In genomic region chr17:62458964-62459363, GRCm38 (mm10) we compare ENCODE assay signal across 9 mouse cellular contexts.
A peak's percentile ranks its signal among the peaks of the same experiment; 100 is the strongest.
DNase-seq lines count a peak whose midpoint lies in the region; ATAC-seq and TF ChIP-seq lines count a peak whose summit lies in the region.
"Had no signal": no experiment of that assay in that cellular context is flagged by ENCODE, and none has a peak within 500 bp of the region (broad histone marks: within the 10 kb centered on the region; RNA-seq: fewer than 3 reads in every experiment).

No protein-coding gene starts in this region.

- TF ChIP-seq CTCF in cerebellum, adult 2 months (IDR thresholded peaks at IDR 0.05; ENCODE audit: borderline replicate concordance, insufficient read depth, low read depth, low read length): peak; percentile 18; the same call in 1 of the 2 replicates
- peak in 1 of 2 experiments; percentile 16; a peak in 2 of 4 replicates for TF ChIP-seq CTCF in CH12.LX (conservative IDR thresholded peaks at IDR 0.05 in 1 of 2, IDR thresholded peaks at IDR 0.05 in 1 of 2; ENCODE audit: low read depth in 2 of 2, low read length in 2 of 2)

- TF ChIP-seq POLR2A in cerebellum, adult 2 months (IDR thresholded peaks at IDR 0.05; ENCODE audit: borderline replicate concordance, insufficient read depth, low read length): no peak
- no peak for TF ChIP-seq POLR2A in CH12.LX (IDR thresholded peaks at IDR 0.05; ENCODE audit: low read depth, low read length)

- H3K9ac ChIP-seq in CH12.LX (ENCODE audit: insufficient read depth, low read depth): no peak overlapping the region
- H3K9ac ChIP-seq: limb, embryonic 12.5 days had no signal

- intact Hi-C loops in gastrocnemius, postnatal 14 days (cut with DNase I; ENCODE audit: low total_unique reads): no loop called here

- peaks cover 36% of the 10 kb centered on the region for H3K9me3 ChIP-seq in CH12.LX (replicated peaks; ENCODE audit: low read length)
- H3K9me3 ChIP-seq: limb, embryonic 12.5 days had no signal

- dilution Hi-C loops in CH12.LX (cut with MboI; ENCODE audit: extremely low pct_ligation_motif_present, extremely low pct_unique_long_range_greater_than_20kb, low sequenced_read_pairs): no loop called here

- no peaks in the 10 kb centered on the region for H3K36me3 ChIP-seq in CH12.LX (replicated peaks in 1 of 2; ENCODE audit: control insufficient read depth in 1 of 2, insufficient read depth in 1 of 2, low read length in 1 of 2)
- H3K36me3 ChIP-seq: limb, embryonic 12.5 days had no signal

- WGBS in cerebellum, adult 2 months: 46% methylated on average over 7 of the region's 7 CpGs
- WGBS in large intestine, adult 2 months: 50% methylated on average over 7 of the region's 7 CpGs

- no peaks in the 10 kb centered on the region for H3K4me1 ChIP-seq in cerebellum, adult 2 months (ENCODE audit: control insufficient read depth, insufficient read depth, low read length)
- H3K4me1 ChIP-seq in CH12.LX (ENCODE audit: control insufficient read depth in 1 of 2, insufficient read depth in 2 of 2): no peaks in the 10 kb centered on the region
- H3K4me1 ChIP-seq: limb, embryonic 12.5 days had no signal

- in situ Hi-C loops in CH12.LX (cut with MboI; ENCODE audit: low pct_ligation_motif_present, low pct_unique_long_range_greater_than_20kb, low sequenced_read_pairs): no loop called here

- DNase-seq in cerebellum, adult 2 months: peak; percentile 22 to 36
- peak; percentile 3 for DNase-seq in CH12.LX (ENCODE audit: extremely low read depth)
- DNase-seq in c-Kit-positive CD71-positive TER-119-negative erythroid progenitor cells, embryonic 14.5 days (ENCODE audit: low read depth): peak; percentile 20
- DNase-seq in gastrocnemius, postnatal 14 days: peak; percentile 41
- peak; percentile 19 for DNase-seq in large intestine, adult 2 months (ENCODE audit: low read depth, low spot score)
- peak; percentile 58 for DNase-seq in lung, postnatal 25 days (ENCODE audit: low spot score)
- peak; percentile 57 for DNase-seq in testis, postnatal 14 days (ENCODE audit: low spot score)

- H3K4me2 ChIP-seq in CH12.LX (ENCODE audit: insufficient read depth, low read depth, poor library complexity, severe bottlenecking): no peak overlapping the region
- H3K4me2 ChIP-seq: limb, embryonic 12.5 days had no signal

- no peak overlapping the region for H3K4me3 ChIP-seq in cerebellum, adult 2 months (replicated peaks; ENCODE audit: insufficient read depth, low read depth, low read length)
- H3K4me3 ChIP-seq in CH12.LX (replicated peaks in 1 of 3; ENCODE audit: low read depth in 2 of 3, low read length in 2 of 3, poor library complexity in 1 of 3): no peak overlapping the region
- H3K4me3 ChIP-seq: limb, embryonic 12.5 days had no signal

- no peaks in the 10 kb centered on the region for H3K79me2 ChIP-seq in CH12.LX (replicated peaks; ENCODE audit: control insufficient read depth, extremely low read depth, insufficient read depth, poor library complexity, severe bottlenecking)

- no peak for ATAC-seq in cerebellum, adult (ENCODE audit: insufficient number of reproducible peaks, low FRiP score, low TSS enrichment)

- no peak overlapping the region for H3K27ac ChIP-seq in cerebellum, adult 2 months (ENCODE audit: insufficient read depth, low read length)
- H3K27ac ChIP-seq in CH12.LX (ENCODE audit: insufficient read depth, low read depth): no peak overlapping the region
- H3K27ac ChIP-seq: limb, embryonic 12.5 days had no signal

- no peaks in the 10 kb centered on the region for H3K27me3 ChIP-seq in cerebellum, adult 2 months (ENCODE audit: control insufficient read depth, insufficient read depth, low read length)
- H3K27me3 ChIP-seq in CH12.LX (replicated peaks): no peaks in the 10 kb centered on the region
- H3K27me3 ChIP-seq: limb, embryonic 12.5 days had no signal

- no peak for TF ChIP-seq EP300 in CH12.LX (IDR thresholded peaks at IDR 0.05; ENCODE audit: low read length)

- TF ChIP-seq RAD21 in CH12.LX (IDR thresholded peaks at IDR 0.05; ENCODE audit: low read depth, low read length): no peak; the same call in 1 of the 2 replicates

TF ChIP-seq in CH12.LX, 34 proteins besides CTCF, POLR2A, EP300 and RAD21:
- TF ChIP-seq ELF1 (IDR thresholded peaks at IDR 0.05; ENCODE audit: low read depth, low read length): no peak
- TF ChIP-seq MAX (IDR thresholded peaks at IDR 0.05; ENCODE audit: low read length): no peak
- TF ChIP-seq HCFC1 (IDR thresholded peaks at IDR 0.05; ENCODE audit: low read depth, low read length): no peak
- no peak for TF ChIP-seq ZMIZ1 (IDR thresholded peaks at IDR 0.05; ENCODE audit: low read depth, low read length)
- no peak for TF ChIP-seq TBP (conservative IDR thresholded peaks at IDR 0.05; ENCODE audit: low read depth, low read length)
- TF ChIP-seq ZNF384 (IDR thresholded peaks at IDR 0.05; ENCODE audit: low read depth, low read length): no peak
- no peak for TF ChIP-seq CHD2 (IDR thresholded peaks at IDR 0.05; ENCODE audit: low read length)
- TF ChIP-seq ZC3H11A (IDR thresholded peaks at IDR 0.05; ENCODE audit: low read depth, low read length): no peak
- TF ChIP-seq UBTF (IDR thresholded peaks at IDR 0.05; ENCODE audit: low read depth, low read length): no peak
- no peak for TF ChIP-seq USF1 (IDR thresholded peaks at IDR 0.05; ENCODE audit: low read depth, low read length)
- TF ChIP-seq BHLHE40 (IDR thresholded peaks at IDR 0.05; ENCODE audit: low read depth, low read length): no peak
- no peak for TF ChIP-seq ETS1 (conservative IDR thresholded peaks at IDR 0.05; ENCODE audit: low read depth, low read length)
- no peak for TF ChIP-seq MAFK (IDR thresholded peaks at IDR 0.05; ENCODE audit: insufficient replicate concordance, low read length)
- no peak for TF ChIP-seq SIN3A (IDR thresholded peaks at IDR 0.05; ENCODE audit: low read length)
- no peak for TF ChIP-seq TCF12 (IDR thresholded peaks at IDR 0.05; ENCODE audit: low read depth, low read length)
- TF ChIP-seq KAT2A (IDR thresholded peaks at IDR 0.05; ENCODE audit: insufficient replicate concordance, low read length): no peak
- TF ChIP-seq MYC (IDR thresholded peaks at IDR 0.05; ENCODE audit: low read depth, low read length): no peak
- TF ChIP-seq JUN (IDR thresholded peaks at IDR 0.05; ENCODE audit: insufficient read depth, low read depth, low read length): no peak

Comparison
In these comparisons a context has a peak if more than half of its experiments do, and no peak if none do; other contexts are left out.
1. DNase-seq: peak in every context shown above with its lines; median percentile 58 in lung, postnatal 25 days; 57 in testis, postnatal 14 days; 41 in gastrocnemius, postnatal 14 days; 29 in cerebellum, adult 2 months; 20 in c-Kit-positive CD71-positive TER-119-negative erythroid progenitor cells, embryonic 14.5 days; 19 in large intestine, adult 2 months; 3 in CH12.LX.